Mouse (Mus musculus) heart, embryonic 13.5 days (tissue): ENCODE results near the gene Palmd. TPM values are rescaled to one million over a fixed set of nuclear protein-coding genes. Genes with fewer than 3 reads are reported as not detected.

Source experiments
- ATAC-seq: fragments of 200-750 bp; cut with Nextera tagmentation; 2 replicates; pipeline ENCODE4 v1.8.0; 2017; ENCODE audit warnings: moderate TSS enrichment; ENCODE audit not compliant: insufficient number of reproducible peaks, low FRiP score, low TSS enrichment; ENCODE audit errors: extremely low read depth
- H3K27ac ChIP-seq: fragments of 300-500 bp; sonication (generic); replicated peaks from 2 replicates; pipeline ENCODE4 v1.5.1; 2015; ENCODE audit warnings: moderate library complexity, mild to moderate bottlenecking, inconsistent platforms
- H3K27me3 ChIP-seq: fragments of 300-500 bp; sonication (generic); replicated peaks from 2 replicates; pipeline ENCODE4 v1.6.1; 2015; ENCODE audit warnings: mild to moderate bottlenecking, inconsistent platforms
- H3K36me3 ChIP-seq: fragments of 300-500 bp; sonication (generic); 2 replicates; pipeline ENCODE4 v1.6.1; 2015; ENCODE audit warnings: mild to moderate bottlenecking, inconsistent platforms
- H3K4me1 ChIP-seq: fragments of 300-500 bp; sonication (generic); 2 replicates; pipeline ENCODE4 v1.6.1; 2015; ENCODE audit warnings: inconsistent platforms
- H3K4me2 ChIP-seq: fragments of 300-500 bp; sonication (generic); 2 replicates; pipeline ENCODE4 v1.6.1; 2015; ENCODE audit warnings: inconsistent platforms, mild to moderate bottlenecking, moderate library complexity
- H3K4me3 ChIP-seq: fragments of 300-500 bp; sonication (generic); 2 replicates; pipeline ENCODE4 v1.5.1; 2015; ENCODE audit warnings: moderate library complexity, mild to moderate bottlenecking, inconsistent platforms
- H3K9ac ChIP-seq: fragments of 300-500 bp; sonication (generic); 2 replicates; pipeline ENCODE4 v1.6.1; 2015; ENCODE audit warnings: inconsistent platforms, mild to moderate bottlenecking, moderate library complexity
- H3K9me3 ChIP-seq: fragments of 300-500 bp; sonication (generic); 2 replicates; pipeline ENCODE4 v1.6.1; 2016; ENCODE audit warnings: inconsistent platforms
- WGBS: fragments of 180-500 bp; shearing (Covaris S2); methylation state at CpG from one replicate; pipeline ENCODE4 v1.1.7; 2015; ENCODE audit warnings: mixed read lengths; 5-methylcytosine and 5-hydroxymethylcytosine counted together
- polyA plus RNA-seq: library from polyadenylated mRNA; unstranded; fragments of >200 nt; fragmentation: Nextera tagmentation; extraction: Ambion mirVana; gene quantifications from 2 replicates; pipeline ENCODE4 v1.2.1, GENCODE M21; 2015

Palmd gene
- polyA plus RNA-seq, 1 experiment from 2014 or later, result 13.2 TPM

DNA sequence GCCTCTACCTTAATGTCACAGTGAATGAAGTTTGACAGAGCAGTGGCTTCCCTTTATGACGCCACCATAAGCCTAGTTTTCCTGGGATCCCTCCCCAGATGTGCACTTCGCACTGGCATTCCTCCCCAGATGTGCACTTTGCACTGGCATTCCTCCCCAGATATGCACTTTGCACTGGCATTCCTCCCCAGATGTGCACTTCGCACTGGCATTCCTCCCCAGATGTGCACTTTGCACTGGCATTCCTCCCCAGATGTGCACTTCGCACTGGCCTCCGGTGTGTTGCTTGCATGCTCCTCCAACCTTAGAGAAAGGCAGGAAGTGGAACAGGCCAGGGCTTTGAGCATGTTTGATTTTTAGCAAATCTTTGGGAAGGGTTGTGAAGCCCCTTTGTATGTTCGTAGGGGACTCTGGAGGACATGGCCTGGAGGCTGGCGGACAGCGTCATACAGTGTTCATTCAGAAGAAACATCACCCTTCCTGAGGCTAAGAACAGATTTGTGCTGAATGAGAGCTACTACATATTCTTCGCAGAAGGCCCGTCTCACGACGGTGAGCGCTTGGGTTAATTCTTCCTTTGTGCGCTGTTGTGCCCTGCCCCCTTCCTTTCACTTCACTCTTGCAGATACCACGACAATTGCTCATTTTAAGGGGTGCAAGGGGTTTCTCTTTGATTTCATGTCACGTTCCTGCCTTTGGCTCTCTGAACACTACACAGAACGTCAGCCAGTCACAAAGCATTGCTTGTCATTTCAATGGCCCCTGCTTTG lies 77.2 kb downstream of the Palmd start:
- Histone ChIP-seq H3K4me2 (no peak overlapping the region), H3K4me1 (no peaks in the 10 kb centered on the region), H3K27me3 (no peaks in the 10 kb centered on the region), H3K4me3 (no peak overlapping the region), H3K27ac (no peak overlapping the region), H3K36me3 (peaks cover 20% of the 10 kb centered on the region), H3K9ac (no peak overlapping the region), H3K9me3 (no peaks in the 10 kb centered on the region)
- 90% methylated on average over 17 of the region's 17 CpGs for WGBS
- no peak for ATAC-seq

DNA sequence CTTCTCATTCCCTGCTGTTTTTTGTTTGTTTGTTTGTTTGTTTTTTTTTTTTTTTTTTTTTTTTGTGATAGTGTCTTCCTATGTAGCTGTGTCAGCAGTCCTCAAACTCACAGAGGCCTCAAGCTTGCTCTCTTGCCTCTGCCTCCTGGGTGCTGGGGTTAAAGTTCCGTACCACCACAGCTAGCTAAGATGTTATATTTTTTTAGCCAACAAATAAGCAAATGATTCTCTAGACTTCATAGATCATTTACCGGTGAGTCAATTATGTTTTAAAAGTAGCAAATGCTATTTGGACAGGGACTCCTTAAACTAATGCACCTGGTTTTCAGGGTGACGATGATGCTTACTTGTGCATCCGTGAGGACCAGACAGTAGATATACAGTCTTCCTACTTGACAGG lies 78.2 kb downstream of the Palmd start:
- ATAC-seq, result no peak
- no peak overlapping the region for H3K27ac ChIP-seq
- no peak overlapping the region for H3K4me3 ChIP-seq
- H3K27me3 ChIP-seq, result no peaks in the 10 kb centered on the region
- H3K4me2 ChIP-seq, result no peak overlapping the region
- peaks cover 26% of the 10 kb centered on the region for H3K36me3 ChIP-seq
- WGBS, result 90% methylated on average over 4 of the region's 4 CpGs
- no peaks in the 10 kb centered on the region for H3K9me3 ChIP-seq
- no peaks in the 10 kb centered on the region for H3K4me1 ChIP-seq
- no peak overlapping the region for H3K9ac ChIP-seq

DNA sequence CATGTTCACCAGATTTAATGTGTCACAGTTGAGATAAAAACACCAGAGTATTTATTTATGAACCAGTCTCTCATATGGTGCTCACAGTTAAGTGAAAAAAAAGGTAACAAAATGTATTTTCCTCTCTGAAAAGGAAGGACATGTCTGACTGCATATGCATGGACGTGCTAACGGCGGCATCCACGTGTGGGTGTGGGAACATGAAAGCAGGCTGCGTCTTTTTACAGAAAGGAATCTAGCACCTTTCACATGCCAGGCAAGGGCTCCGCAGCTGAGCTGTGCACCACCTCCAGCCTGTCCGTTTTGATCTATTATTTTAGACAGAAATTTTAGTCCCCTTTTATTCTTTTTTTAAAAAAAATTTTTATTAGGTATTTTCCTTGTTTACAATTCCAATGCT lies 79.4 kb downstream of the Palmd start:
- H3K27me3 ChIP-seq, result no peaks in the 10 kb centered on the region
- H3K4me2 ChIP-seq, result no peak overlapping the region
- no peak overlapping the region for H3K9ac ChIP-seq
- peaks cover 36% of the 10 kb centered on the region for H3K36me3 ChIP-seq
- H3K9me3 ChIP-seq, result no peaks in the 10 kb centered on the region
- no peak overlapping the region for H3K27ac ChIP-seq
- WGBS, result 77% methylated on average over 7 of the region's 7 CpGs
- no peaks in the 10 kb centered on the region for H3K4me1 ChIP-seq
- H3K4me3 ChIP-seq, result no peak overlapping the region
- ATAC-seq, result no peak

DNA sequence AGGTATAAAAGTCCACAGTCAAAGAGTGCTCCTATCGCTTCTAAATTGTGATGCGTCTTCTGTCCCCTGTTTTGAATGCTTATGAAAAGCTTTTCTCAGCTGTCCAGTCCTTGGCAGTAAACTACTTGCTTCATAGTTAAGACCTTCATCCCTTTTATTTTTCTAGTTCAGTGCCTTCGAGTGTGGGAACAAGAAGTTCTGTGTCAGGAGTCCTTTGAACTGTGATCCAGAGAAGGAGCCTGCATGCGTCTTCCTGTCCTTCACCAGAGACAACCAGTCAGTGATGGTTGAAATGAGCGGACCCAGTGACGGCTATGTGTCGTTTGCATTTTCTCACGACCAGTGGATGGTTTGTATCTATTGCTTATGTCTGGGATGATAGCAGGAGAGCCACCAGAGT lies 83.8 kb downstream of the Palmd start:
- Histone ChIP-seq H3K36me3 (peaks cover 52% of the 10 kb centered on the region), H3K4me2 (no peak overlapping the region), H3K4me3 (no peak overlapping the region), H3K9me3 (no peaks in the 10 kb centered on the region), H3K9ac (no peak overlapping the region), H3K4me1 (peaks cover 8% of the 10 kb centered on the region), H3K27ac (no peak overlapping the region), H3K27me3 (no peaks in the 10 kb centered on the region)
- no peak for ATAC-seq
- 88% methylated on average over 8 of the region's 8 CpGs for WGBS

DNA sequence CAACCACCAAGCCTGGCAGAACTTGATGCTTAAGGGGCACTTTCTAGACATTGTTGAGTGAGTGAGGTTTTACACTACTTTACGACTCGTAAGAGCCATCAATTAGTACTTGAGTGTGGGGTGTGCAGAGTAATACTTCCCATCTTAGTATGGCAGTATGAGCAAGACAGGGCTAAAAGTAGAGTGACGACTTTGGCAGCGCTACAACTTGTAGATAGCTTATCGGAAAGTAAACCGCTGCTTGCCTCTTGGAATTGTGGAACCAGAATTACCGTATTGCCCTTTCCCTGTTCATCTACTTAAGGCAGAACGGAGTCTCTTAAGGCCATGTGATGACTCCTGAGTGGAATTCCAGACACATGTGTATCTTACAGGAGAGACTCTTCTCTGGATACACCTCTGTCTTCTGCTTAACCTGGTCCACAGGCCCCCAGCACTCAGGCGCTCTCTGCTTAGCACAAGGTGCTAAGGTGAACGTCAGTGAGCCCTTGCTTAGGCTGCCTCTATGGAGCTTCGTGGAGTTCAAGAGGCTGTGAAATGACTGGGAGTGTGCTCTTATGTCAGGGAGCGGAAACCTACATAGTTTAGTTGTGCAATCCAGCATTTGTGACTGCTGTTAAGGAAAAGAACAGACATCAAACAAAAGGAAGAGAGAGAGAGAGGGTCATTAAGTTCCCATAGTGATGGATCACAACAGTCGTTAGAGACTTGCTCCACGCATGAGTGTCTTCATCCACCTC lies 86.4 kb downstream of the Palmd start:
- Histone ChIP-seq H3K27me3 (no peaks in the 10 kb centered on the region), H3K4me3 (no peak overlapping the region), H3K4me1 (peaks cover 8% of the 10 kb centered on the region), H3K27ac (no peak overlapping the region), H3K36me3 (peaks cover 62% of the 10 kb centered on the region), H3K4me2 (no peak overlapping the region), H3K9ac (no peak overlapping the region), H3K9me3 (no peaks in the 10 kb centered on the region)
- WGBS, result 58% methylated on average over 14 of the region's 14 CpGs
- ATAC-seq, result no peak

DNA sequence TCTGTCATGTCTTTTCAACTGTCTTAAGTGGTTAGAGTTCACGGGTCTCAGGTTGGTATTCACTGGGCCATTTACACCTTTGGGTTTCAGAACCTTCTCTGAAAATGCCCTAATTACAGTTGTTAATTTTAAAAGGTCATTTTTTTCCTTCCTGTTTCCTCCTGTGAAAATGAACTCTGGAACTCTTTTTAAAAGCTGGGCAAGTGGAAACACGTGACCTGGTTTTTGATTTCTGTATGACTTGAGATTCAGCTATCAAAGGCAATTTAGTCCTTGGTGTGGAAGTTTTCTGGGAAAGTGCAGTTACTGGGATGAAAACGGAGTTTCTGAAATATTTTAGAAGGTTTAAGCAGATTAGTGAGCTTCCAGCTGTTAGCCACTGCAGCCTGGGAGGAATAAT lies 98.4 kb downstream of the Palmd start:
- no peak for ATAC-seq
- Histone ChIP-seq H3K27ac (no peak overlapping the region), H3K27me3 (no peaks in the 10 kb centered on the region), H3K4me1 (peaks cover 2% of the 10 kb centered on the region), H3K4me2 (no peak overlapping the region), H3K36me3 (peaks cover 6% of the 10 kb centered on the region; the same call in 1 of the 2 replicates), H3K4me3 (no peak overlapping the region), H3K9me3 (no peaks in the 10 kb centered on the region), H3K9ac (no peak overlapping the region)
- WGBS, result 64% methylated on average over 3 of the region's 3 CpGs

Other genes with a start within 250 kb of the Palmd start
- gene Agl, start 160.8 kb downstream of the Palmd start, polyA plus RNA-seq, result 43.3 and 44.3 TPM in 2 replicates
- 17.1 and 18.1 TPM in 2 replicates for gene Frrs1, start 109.5 kb downstream of the Palmd start, polyA plus RNA-seq
- not detected in 2 replicates for gene 4930455H04Rik, start 720 bp downstream of the Palmd start, polyA plus RNA-seq